In the genomic region with DNA sequence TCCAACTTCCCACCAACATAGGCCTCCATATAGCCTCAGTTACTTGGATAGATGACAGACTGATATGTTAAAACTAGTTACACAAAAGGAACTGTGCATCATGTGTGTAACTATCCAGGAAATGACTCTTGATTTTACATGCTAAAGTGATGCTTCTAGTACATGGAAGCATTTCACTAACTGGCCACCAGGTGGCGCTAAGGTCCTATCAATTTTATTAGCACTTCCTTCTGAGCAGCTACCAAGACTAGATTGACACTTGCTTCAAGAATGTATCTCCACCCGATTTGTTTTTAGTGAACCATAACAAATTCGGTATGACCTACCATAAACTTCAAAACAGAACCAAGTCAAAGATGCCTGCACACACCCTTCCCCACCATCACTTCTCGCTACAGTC, we compare ENCODE assay signal across 9 mouse cellular contexts. TPM values are rescaled to one million over a fixed set of nuclear protein-coding genes. Genes with fewer than 3 reads are reported as not detected.
DNase-seq lines count a peak whose midpoint lies in the region; ATAC-seq lines count a peak whose summit lies in the region.
"Had no signal": no experiment of that assay in that cellular context is flagged by ENCODE, and none has a peak within 500 bp of the region (broad histone marks: within the 10 kb centered on the region; RNA-seq: fewer than 3 reads in every experiment).

No protein-coding gene starts in this region.

- H3K4me2 ChIP-seq in kidney, embryonic 14.5 days (replicated peaks; ENCODE audit: low read depth, low read length): no peak overlapping the region
- no peak overlapping the region for H3K4me2 ChIP-seq in forebrain, embryonic 13.5 days
- no peak overlapping the region for H3K4me2 ChIP-seq in hindbrain, embryonic 11.5 days (replicated peaks; ENCODE audit: low read depth, low read length)
- H3K4me2 ChIP-seq in midbrain, embryonic 12.5 days (replicated peaks): no peak overlapping the region

- H3K9me3 ChIP-seq in kidney, embryonic 14.5 days (ENCODE audit: control insufficient read depth, low read length): no peaks in the 10 kb centered on the region
- H3K9me3 ChIP-seq in forebrain, embryonic 13.5 days (replicated peaks): no peaks in the 10 kb centered on the region
- no peaks in the 10 kb centered on the region for H3K9me3 ChIP-seq in hindbrain, embryonic 11.5 days (ENCODE audit: control insufficient read depth, low read length)
- H3K9me3 ChIP-seq in midbrain, embryonic 12.5 days: no peaks in the 10 kb centered on the region

- WGBS in kidney, embryonic 14.5 days: 19% methylated on average over 4 of the region's 4 CpGs
- 18% methylated on average over 4 of the region's 4 CpGs for WGBS in forebrain, embryonic 13.5 days
- WGBS in hindbrain, embryonic 11.5 days: 15% methylated on average over 4 of the region's 4 CpGs
- WGBS in midbrain, embryonic 12.5 days: 15% methylated on average over 4 of the region's 4 CpGs

- peak; percentile 54 for DNase-seq in kidney, adult 11 months
- DNase-seq in c-Kit-positive CD71-positive TER-119-positive erythroid progenitor cells, embryonic 14.5 days (ENCODE audit: low spot score): peak; percentile 76
- peak; percentile 84 for DNase-seq in hindbrain, embryonic 11.5 days (ENCODE audit: low spot score)
- peak; percentile 55 to 69 for DNase-seq in layer of hippocampus, postnatal 36 days
- DNase-seq in spleen, adult 18-20 months: peak; percentile 52 to 83

- no peaks in the 10 kb centered on the region for H3K36me3 ChIP-seq in kidney, embryonic 14.5 days (ENCODE audit: control insufficient read depth, insufficient read depth, low read length)
- no peaks in the 10 kb centered on the region for H3K36me3 ChIP-seq in forebrain, embryonic 13.5 days (ENCODE audit: poor library complexity, severe bottlenecking)
- no peaks in the 10 kb centered on the region for H3K36me3 ChIP-seq in hindbrain, embryonic 11.5 days (ENCODE audit: control insufficient read depth, insufficient read depth, low read length)
- no peaks in the 10 kb centered on the region for H3K36me3 ChIP-seq in midbrain, embryonic 12.5 days

- 0 out of 2 replicates have a peak, but pooled peaks cover 6% of the 10 kb centered on the region for H3K4me1 ChIP-seq in kidney, embryonic 14.5 days (ENCODE audit: control insufficient read depth, insufficient read depth, low read length)
- no peaks in the 10 kb centered on the region for H3K4me1 ChIP-seq in forebrain, embryonic 13.5 days
- H3K4me1 ChIP-seq in hindbrain, embryonic 11.5 days (replicated peaks; ENCODE audit: control insufficient read depth, insufficient read depth, low read length): no peaks in the 10 kb centered on the region
- H3K4me1 ChIP-seq in midbrain, embryonic 12.5 days: no peaks in the 10 kb centered on the region

- H3K4me3 ChIP-seq in kidney, embryonic 14.5 days (ENCODE audit: low read length): no peak overlapping the region
- H3K4me3 ChIP-seq in forebrain, embryonic 13.5 days: no peak overlapping the region
- H3K4me3 ChIP-seq in hindbrain, embryonic 11.5 days (ENCODE audit: low read depth, low read length): no peak overlapping the region
- no peak overlapping the region for H3K4me3 ChIP-seq in midbrain, embryonic 12.5 days

- H3K27me3 ChIP-seq in kidney, embryonic 14.5 days (ENCODE audit: control insufficient read depth, insufficient read depth, low read length): no peaks in the 10 kb centered on the region
- H3K27me3 ChIP-seq in forebrain, embryonic 13.5 days: no peaks in the 10 kb centered on the region
- no peaks in the 10 kb centered on the region for H3K27me3 ChIP-seq in hindbrain, embryonic 11.5 days (ENCODE audit: control insufficient read depth, insufficient read depth, low read length)
- no peaks in the 10 kb centered on the region for H3K27me3 ChIP-seq in midbrain, embryonic 12.5 days

- ATAC-seq in kidney, embryonic 14.5 days (ENCODE audit: low FRiP score, low TSS enrichment): no peak
- peak; percentile 66 for ATAC-seq in forebrain, embryonic 13.5 days
- no peak for ATAC-seq in hindbrain, embryonic 11.5 days (ENCODE audit: low FRiP score)
- peak; percentile 48; the same call in 1 of the 2 replicates for ATAC-seq in midbrain, embryonic 12.5 days (ENCODE audit: low FRiP score, low read depth)

- H3K9ac ChIP-seq in kidney, embryonic 14.5 days (ENCODE audit: low read depth, low read length): no peak overlapping the region
- no peak overlapping the region for H3K9ac ChIP-seq in forebrain, embryonic 13.5 days
- no peak overlapping the region for H3K9ac ChIP-seq in hindbrain, embryonic 11.5 days (ENCODE audit: low read depth, low read length)
- no peak overlapping the region for H3K9ac ChIP-seq in midbrain, embryonic 12.5 days (replicated peaks)

- H3K27ac ChIP-seq in kidney, embryonic 14.5 days (ENCODE audit: low read depth, low read length): no peak overlapping the region
- no peak overlapping the region for H3K27ac ChIP-seq in forebrain, embryonic 13.5 days
- no peak overlapping the region for H3K27ac ChIP-seq in hindbrain, embryonic 11.5 days (ENCODE audit: low read depth, low read length)
- H3K27ac ChIP-seq in midbrain, embryonic 12.5 days (replicated peaks): no peak overlapping the region
- H3K27ac ChIP-seq: macrophage had no signal

RNA-seq across cellular contexts. Expression of a gene that starts 10.0 kb away (rescaled TPM):
- polyA plus RNA-seq in kidney, embryonic 14.5 days (2014; fragmentation: Nextera tagmentation; extraction: Ambion mirVana): 76.0 and 83.5 TPM in 2 replicates
- 52.2 and 63.6 TPM in 2 replicates for polyA plus RNA-seq in forebrain, embryonic 13.5 days (2015; fragmentation: Nextera tagmentation; extraction: Ambion mirVana)
- 109 and 121 TPM in 2 replicates for polyA plus RNA-seq in hindbrain, embryonic 11.5 days (2014; fragmentation: Nextera tagmentation; extraction: Ambion mirVana)
- total RNA-seq in layer of hippocampus, postnatal 36 days (2021): 10 to 100 TPM; 38.8 to 39.7 TPM
- 96.7 and 103 TPM in 2 replicates for polyA plus RNA-seq in midbrain, embryonic 12.5 days (2016; fragmentation: Nextera tagmentation; extraction: Ambion mirVana)

Comparison
In these comparisons a context has a peak if more than half of its experiments do, and no peak if none do; other contexts are left out.
1. ATAC-seq: peak in forebrain, embryonic 13.5 days (single experiment) and midbrain, embryonic 12.5 days (single experiment); none in kidney, embryonic 14.5 days (single experiment) and hindbrain, embryonic 11.5 days (single experiment).
2. Peak in every context shown above with its lines, with median percentiles within 50 percentile points of each other: DNase-seq.